Mouse (Mus musculus) granulocyte monocyte progenitor cell, adult 5-6 weeks (primary cell): ENCODE results near the gene Hdhd3. TPM values are rescaled to one million over a fixed set of nuclear protein-coding genes. Genes with fewer than 3 reads are reported as not detected.

Source experiments
- ATAC-seq: replicated peaks from 2 replicates; pipeline ENCODE4 v1.8.0; 2016; ENCODE audit warnings: mild to moderate bottlenecking, moderate TSS enrichment, inconsistent platforms; ENCODE audit not compliant: poor library complexity, severe bottlenecking
- total RNA-seq, 2 experiments: library from RNA; stranded (forward) in 1 of 2; stranded (reverse) in 1 of 2; fragments of 200-712, 200-1000 nt in 1 of 2; fragments of >200 nt in 1 of 2; fragmentation: Nextera tagmentation in 1 of 2; gene quantifications; 2 replicates each; pipeline ENCODE4 v1.2.3; 2014 to 2017

Hdhd3 gene
- total RNA-seq, 2 experiments from 2014 or later = 4.2 TPM; not detected in 1

- no peak for ATAC-seq
These were observed 11.7 kb upstream of the Hdhd3 start for GRCm38 (mm10) chr4:62514995-62515394.

DNA sequence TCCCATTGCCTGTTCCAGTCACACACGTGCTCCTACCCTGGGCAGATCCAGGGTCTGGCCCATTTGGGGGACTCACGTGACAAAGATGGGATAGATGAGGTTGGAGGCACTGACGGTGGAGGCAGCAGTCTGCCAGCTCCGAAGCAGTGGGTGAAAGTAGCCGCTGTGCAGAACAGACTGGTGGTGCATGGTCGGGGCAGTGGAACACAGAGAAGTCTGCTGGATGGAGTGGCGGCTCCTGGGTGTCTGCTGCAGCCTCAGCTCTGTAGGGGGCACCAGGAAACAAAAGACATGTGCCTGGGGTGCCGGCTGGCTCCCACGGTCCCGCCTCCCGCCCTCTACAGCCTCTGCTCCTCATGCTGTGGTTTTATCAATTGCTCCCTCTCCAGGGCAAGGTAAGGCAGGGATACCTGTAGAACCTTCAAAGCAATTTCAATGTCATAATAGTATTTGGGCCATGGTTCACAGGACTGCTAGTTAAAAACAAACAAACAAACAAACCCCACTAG, 10.8 kb upstream of the Hdhd3 start:
- no peak for ATAC-seq

DNA sequence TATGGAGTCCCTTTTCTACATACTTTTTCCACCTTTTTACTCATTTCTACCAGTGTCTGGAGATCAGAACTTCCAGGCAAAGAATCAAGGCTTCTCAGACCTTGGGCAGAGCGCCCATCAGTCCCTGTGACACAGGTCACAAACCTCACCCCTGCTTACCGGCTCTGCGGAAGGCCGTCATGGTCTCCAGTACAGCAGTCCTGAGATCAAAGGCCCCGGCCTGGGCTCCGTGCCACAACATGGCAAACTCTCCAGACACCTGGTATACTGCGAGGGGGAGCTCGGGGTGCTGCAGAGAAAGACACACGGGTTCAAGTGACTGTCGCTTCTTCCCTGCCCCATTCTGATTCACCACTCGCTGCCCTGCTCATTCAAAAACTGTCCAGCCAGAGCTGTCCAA, 6.7 kb upstream of the Hdhd3 start:
- no peak for ATAC-seq

- no peak for ATAC-seq
These were observed 5.6 kb upstream of the Hdhd3 start for GRCm38 (mm10) chr4:62508839-62509238.

DNA sequence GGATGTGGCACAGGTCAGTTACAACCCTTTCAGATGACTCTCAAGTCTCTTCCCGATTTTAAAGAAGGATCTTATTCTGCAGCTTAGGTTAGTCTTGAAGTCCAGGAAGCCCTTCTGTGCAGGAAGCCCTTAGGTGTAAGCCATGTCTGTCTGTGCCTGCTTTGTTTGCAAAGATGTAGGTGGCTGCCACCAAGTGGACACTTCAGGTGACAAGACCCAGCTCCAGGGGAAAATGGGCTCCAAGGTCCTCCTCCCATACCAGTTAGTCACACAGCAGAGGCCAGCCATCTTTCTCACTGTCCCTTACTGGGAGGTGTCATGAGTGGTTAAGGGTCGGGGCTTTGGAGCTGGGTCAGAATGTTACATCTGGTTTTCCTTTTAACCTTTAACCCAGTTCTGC, 3.5 kb upstream of the Hdhd3 start:
- ATAC-seq = no peak

DNA sequence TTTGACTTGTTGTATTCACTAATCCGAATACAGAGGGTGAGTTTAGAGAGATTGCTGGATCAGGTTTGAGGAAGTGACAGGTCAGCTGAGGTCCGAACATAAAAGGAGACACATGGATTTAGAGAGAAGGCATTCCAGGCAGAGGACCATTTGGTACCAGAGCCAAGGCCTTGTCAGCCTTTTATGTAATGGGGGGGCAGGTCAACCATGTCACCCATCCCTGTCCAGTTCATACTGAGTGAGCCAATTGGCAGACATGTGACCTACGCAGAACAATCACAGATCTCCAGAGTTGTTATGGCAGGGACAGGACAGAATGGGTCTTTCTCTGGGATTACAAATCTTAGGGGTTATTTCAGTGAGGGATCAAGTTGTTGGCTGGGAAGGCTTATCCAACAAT, 2.7 kb upstream of the Hdhd3 start:
- ATAC-seq = no peak

DNA sequence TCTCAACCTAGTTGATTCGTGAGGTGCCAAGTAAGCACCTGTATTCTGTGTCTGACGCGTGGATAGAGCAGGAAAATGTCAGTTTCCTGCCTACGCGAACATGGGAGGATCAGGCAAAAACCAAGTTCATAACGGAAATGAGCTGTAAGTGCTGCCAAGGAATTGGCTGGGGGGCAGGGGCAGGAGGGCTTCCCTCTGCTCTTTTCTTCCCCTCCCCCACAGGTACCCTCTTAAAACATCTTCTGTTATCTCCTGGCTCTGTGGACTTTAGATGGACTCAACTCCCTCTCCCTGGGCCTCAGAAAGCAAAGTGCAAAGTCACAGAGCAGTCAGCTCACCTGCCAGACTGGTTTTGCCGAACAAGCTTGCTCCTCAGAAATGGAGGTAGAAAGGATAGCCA, 298 bp downstream of the Hdhd3 start:
- no peak for ATAC-seq

DNA sequence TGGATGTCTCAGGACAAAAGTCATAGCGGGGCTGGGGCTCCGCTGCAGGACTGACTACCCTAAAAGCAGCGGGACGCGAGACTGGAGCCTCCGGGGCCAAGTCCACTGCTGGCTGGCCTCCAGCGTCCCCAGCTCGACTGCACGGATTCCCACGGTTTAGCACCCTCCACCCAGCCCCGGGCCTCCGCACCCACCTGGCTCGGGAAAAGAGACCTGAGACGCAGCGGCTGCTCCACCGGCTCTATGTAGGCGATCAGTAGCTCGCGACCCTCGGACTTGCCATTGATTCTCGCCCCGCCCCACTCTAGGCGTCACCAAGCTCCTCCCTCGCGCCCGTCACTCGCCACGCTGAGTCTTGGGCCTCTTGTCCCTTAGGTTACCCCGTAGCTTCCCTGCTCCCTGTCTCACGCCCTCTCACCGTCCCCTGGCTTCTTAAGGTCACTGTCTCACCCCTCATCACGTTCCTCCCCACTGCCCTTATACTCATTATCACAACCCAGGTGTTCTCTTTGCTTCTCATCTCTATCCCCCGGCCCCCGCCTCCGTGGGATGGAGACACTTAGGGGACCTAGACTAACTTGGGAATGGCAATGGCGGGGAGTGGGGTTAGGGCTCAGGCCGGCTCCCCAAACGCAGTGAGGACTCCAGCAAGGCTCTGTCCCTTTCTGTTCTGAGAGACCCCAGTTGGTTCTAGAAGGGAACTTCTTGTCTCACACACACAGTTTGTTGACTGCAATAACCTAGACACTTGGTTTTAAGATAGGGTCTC, 1.1 kb downstream of the Hdhd3 start:
- ATAC-seq = peak; percentile 99

GRCm38 (mm10) chr4:62501534-62501933, 1.7 kb downstream of the Hdhd3 start:
- no peak for ATAC-seq

GRCm38 (mm10) chr4:62500799-62501198, 2.5 kb downstream of the Hdhd3 start:
- ATAC-seq = no peak

DNA sequence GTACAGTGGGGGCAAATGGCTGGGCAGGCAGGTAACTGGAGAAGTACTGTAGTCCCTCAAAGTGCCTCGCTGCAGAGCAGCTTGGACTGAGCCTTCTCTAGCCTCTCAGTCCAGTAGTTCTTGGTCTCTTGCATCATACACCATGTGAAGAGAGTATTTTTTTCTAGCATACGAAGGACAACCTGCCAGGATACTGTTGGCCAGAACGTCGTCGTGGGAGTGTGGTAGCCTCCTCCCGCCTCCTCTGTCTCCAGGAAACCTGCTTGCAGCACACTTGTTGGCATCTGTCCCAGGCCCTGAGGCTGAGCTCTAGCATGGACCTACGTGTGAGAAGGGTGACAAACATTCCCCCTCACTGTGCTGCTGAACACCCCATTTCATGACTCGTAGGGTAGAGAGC, 6.5 kb downstream of the Hdhd3 start:
- ATAC-seq = peak; percentile 88

DNA sequence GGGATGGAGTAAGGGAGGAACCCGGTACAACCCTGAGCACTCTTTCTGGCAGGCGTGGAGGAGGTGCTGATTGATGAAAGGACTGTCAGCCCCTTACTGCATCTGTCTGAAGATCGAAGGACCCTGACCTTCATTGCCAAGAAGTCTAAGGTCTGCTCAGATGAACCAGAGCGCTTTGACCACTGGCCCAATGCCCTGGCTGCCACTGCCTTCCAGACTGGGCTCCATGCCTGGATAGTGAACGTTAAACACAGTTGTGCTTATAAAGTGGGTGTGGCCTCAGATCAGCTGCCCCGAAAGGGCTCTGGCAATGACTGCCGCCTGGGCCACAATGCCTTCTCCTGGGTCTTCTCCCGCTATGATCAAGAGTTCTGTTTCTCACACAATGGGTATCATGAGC, 7.3 kb downstream of the Hdhd3 start:
- no peak for ATAC-seq

GRCm38 (mm10) chr4:62494230-62494629, 9.0 kb downstream of the Hdhd3 start:
- ATAC-seq = no peak

- ATAC-seq = no peak
These were observed 10.6 kb downstream of the Hdhd3 start for GRCm38 (mm10) chr4:62492682-62493081.

GRCm38 (mm10) chr4:62487914-62488313, 15.4 kb downstream of the Hdhd3 start:
- ATAC-seq = no peak

DNA sequence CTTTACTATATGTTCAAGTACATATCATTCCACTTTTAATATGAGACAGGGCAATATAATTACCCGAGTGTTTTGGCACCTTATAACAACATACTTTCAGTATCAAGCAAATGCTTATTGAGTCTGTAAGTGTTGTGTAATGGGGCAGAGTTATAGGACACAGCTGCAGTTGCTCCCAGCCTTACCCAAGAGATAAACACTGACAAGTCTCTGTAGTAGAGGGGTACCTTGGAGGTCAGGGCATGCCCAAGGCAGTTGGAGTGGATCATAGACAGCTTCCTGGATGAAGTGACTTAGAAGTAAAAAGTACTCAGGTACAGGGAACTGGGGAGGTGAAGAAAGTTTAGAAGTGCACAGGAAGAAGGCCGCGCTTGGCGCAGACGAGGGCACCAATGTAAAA, 16.1 kb downstream of the Hdhd3 start:
- ATAC-seq = no peak

DNA sequence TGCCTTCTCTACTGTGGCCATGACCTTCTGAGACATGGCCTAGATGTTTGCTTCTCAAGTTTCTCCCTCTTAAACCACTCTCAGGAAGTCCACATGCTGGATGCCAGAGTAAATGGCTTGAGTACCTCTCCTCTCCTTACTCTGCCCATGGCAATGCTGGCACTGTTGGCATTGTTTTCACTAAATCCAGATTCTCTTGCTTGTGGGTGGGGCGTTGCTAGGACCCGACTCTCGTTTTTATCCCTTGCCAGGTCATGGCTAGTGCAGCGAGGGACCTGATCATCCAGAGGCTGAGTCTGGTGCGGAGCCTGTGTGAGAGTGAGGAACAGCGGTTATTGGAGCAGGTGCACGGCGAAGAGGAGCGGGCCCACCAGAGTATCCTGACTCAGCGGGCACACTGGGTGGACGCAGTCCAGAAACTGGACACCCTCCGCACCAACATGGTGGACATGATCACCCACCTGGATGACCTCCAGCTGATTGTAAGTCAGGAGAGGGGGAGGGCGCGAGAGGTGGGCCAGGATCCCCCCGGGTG, 17.0 kb downstream of the Hdhd3 start:
- no peak for ATAC-seq

GRCm38 (mm10) chr4:62485450-62486161, 17.7 kb downstream of the Hdhd3 start:
- ATAC-seq = no peak

GRCm38 (mm10) chr4:62484928-62485327, 18.3 kb downstream of the Hdhd3 start:
- 0 out of 2 replicates have a peak, but pooled peaks have one; percentile 13 for ATAC-seq

GRCm38 (mm10) chr4:62480709-62481605, 22.3 kb downstream of the Hdhd3 start:
- peak; percentile 78 for ATAC-seq
